In genomic region chr2:34938269-34939208, GRCm38 (mm10) we compare ENCODE assay signal across 8 mouse cellular contexts. TPM values are rescaled to one million over a fixed set of nuclear protein-coding genes. Genes with fewer than 3 reads are reported as not detected.
DNase-seq lines count a peak whose midpoint lies in the region; ATAC-seq and TF ChIP-seq lines count a peak whose summit lies in the region.
"Had no signal": no experiment of that assay in that cellular context is flagged by ENCODE, and none has a peak within 500 bp of the region (broad histone marks: within the 10 kb centered on the region; RNA-seq: fewer than 3 reads in every experiment).

No protein-coding gene starts in this region.

- H3K27me3 ChIP-seq in lung, embryonic 14.5 days (ENCODE audit: insufficient read depth, low read length) = no peaks in the 10 kb centered on the region
- peaks cover 5% of the 10 kb centered on the region; the same call in 1 of the 2 replicates for H3K27me3 ChIP-seq in embryonic facial prominence, embryonic 15.5 days

- H3K4me3 ChIP-seq in lung, embryonic 14.5 days (ENCODE audit: low read depth, low read length) = no peak overlapping the region
- no peak overlapping the region for H3K4me3 ChIP-seq in embryonic facial prominence, embryonic 15.5 days (replicated peaks)
- H3K4me3 ChIP-seq: limb, embryonic 12.5 days had no signal

- H3K9me3 ChIP-seq in lung, embryonic 14.5 days (ENCODE audit: low read depth, low read length) = no peaks in the 10 kb centered on the region
- no peaks in the 10 kb centered on the region for H3K9me3 ChIP-seq in embryonic facial prominence, embryonic 15.5 days (replicated peaks)
- H3K9me3 ChIP-seq: limb, embryonic 12.5 days had no signal

- DNase-seq in lung, embryonic 14.5 days = peak; percentile 5
- DNase-seq in lung, postnatal 14 days = no peak
- DNase-seq in thymus, postnatal 36 days = peak; percentile 52 to 72
- no peak for DNase-seq in cerebellum, adult 11-12 months
- DNase-seq in MN1 (ENCODE audit: low spot score) = no peak

- no peak overlapping the region for H3K9ac ChIP-seq in lung, embryonic 14.5 days
- H3K9ac ChIP-seq in embryonic facial prominence, embryonic 15.5 days = no peak overlapping the region
- H3K9ac ChIP-seq: limb, embryonic 12.5 days had no signal

- 54% methylated on average over 8 of the region's 8 CpGs for WGBS in lung, embryonic 14.5 days
- WGBS in embryonic facial prominence, embryonic 15.5 days = 43% methylated on average over 8 of the region's 8 CpGs

- TF ChIP-seq CTCF in lung, embryonic 14.5 days (IDR thresholded peaks at IDR 0.05; ENCODE audit: low read depth) = no peak

- no peaks in the 10 kb centered on the region for H3K36me3 ChIP-seq in lung, embryonic 14.5 days (ENCODE audit: insufficient read depth)
- no peaks in the 10 kb centered on the region for H3K36me3 ChIP-seq in embryonic facial prominence, embryonic 15.5 days
- H3K36me3 ChIP-seq: limb, embryonic 12.5 days had no signal

- H3K27ac ChIP-seq in lung, embryonic 14.5 days (ENCODE audit: low read depth) = no peak overlapping the region
- peak overlapping the region; percentile 29 for H3K27ac ChIP-seq in embryonic facial prominence, embryonic 15.5 days (replicated peaks)
- H3K27ac ChIP-seq: limb, embryonic 12.5 days had no signal

- 0 out of 2 replicates have a peak, but pooled peaks have one; percentile 35 for ATAC-seq in lung, embryonic 14.5 days (ENCODE audit: insufficient read depth)
- ATAC-seq in embryonic facial prominence, embryonic 15.5 days (ENCODE audit: insufficient number of reproducible peaks, low FRiP score, low TSS enrichment, low read depth) = peak; percentile 77
- ATAC-seq in inflammation-experienced regulatory T-cells, adult 6 months = peak; percentile 67

- no peak overlapping the region for H3K4me2 ChIP-seq in lung, embryonic 14.5 days
- peak overlapping the region; percentile 13; the same call in 1 of the 2 replicates for H3K4me2 ChIP-seq in embryonic facial prominence, embryonic 15.5 days (replicated peaks)
- H3K4me2 ChIP-seq: limb, embryonic 12.5 days had no signal

- no peaks in the 10 kb centered on the region for H3K4me1 ChIP-seq in lung, embryonic 14.5 days (ENCODE audit: insufficient read depth)
- H3K4me1 ChIP-seq in embryonic facial prominence, embryonic 15.5 days = peaks cover 42% of the 10 kb centered on the region

RNA-seq across cellular contexts. Expression of gene Traf1, which starts 23.0 kb away (rescaled TPM):
- 0.79 and 1.4 TPM in 2 replicates for polyA plus RNA-seq in lung, embryonic 14.5 days (2014; fragmentation: Nextera tagmentation; extraction: Ambion mirVana)
- 4.5 and 5.9 TPM in 2 replicates for polyA plus RNA-seq in embryonic facial prominence, embryonic 15.5 days (2015; fragmentation: Nextera tagmentation; extraction: Ambion mirVana)
- polyA plus RNA-seq in inflammation-experienced regulatory T-cells, adult 6 months (2017; shearing (Covaris generic)) = 100 to 1,000 TPM; 240 to 310 (median 304) TPM

RNA-seq across cellular contexts. Expression of gene Phf19, which starts 24.7 kb away (rescaled TPM):
- polyA plus RNA-seq in lung, embryonic 14.5 days (2014; fragmentation: Nextera tagmentation; extraction: Ambion mirVana) = 3.3 and 4.9 TPM in 2 replicates
- polyA plus RNA-seq in embryonic facial prominence, embryonic 15.5 days (2015; fragmentation: Nextera tagmentation; extraction: Ambion mirVana) = 9.0 and 10.3 TPM in 2 replicates
- 1 to 10 TPM; 1.1 to 3.9 (median 1.2) TPM for polyA plus RNA-seq in inflammation-experienced regulatory T-cells, adult 6 months (2017; shearing (Covaris generic))

Comparison
In these comparisons a context has a peak if more than half of its experiments do, and no peak if none do; other contexts are left out.
1. DNase-seq: peak in lung, embryonic 14.5 days (single experiment) and thymus, postnatal 36 days (2 of 2); none in lung, postnatal 14 days (single experiment), cerebellum, adult 11-12 months (single experiment) and MN1 (single experiment).
2. RNA of gene Traf1, which starts 23.0 kb away (polyA plus RNA-seq): 240 to 310 TPM in inflammation-experienced regulatory T-cells, adult 6 months; 4.5 to 5.9 TPM in embryonic facial prominence, embryonic 15.5 days and 0.79 to 1.4 TPM in lung, embryonic 14.5 days; every median in the first group is over 10 times any median in the second.
3. Peak in every context shown above with its lines, with median percentiles within 50 percentile points of each other: ATAC-seq.